Mouse (Mus musculus) mouse trophoblast stem cell (cell line): ENCODE measurements at regions not wholly inside any gene's neighbourhood (a gene's known extent, or its start where the extent isn't known, plus 50 kb on each side); places are given as distances from the start of the nearest gene placed in this dataset.

Source experiments
- in situ Hi-C, 2 experiments: fragments of 300-500 bp; cut with MseI, MboI; formaldehyde crosslinking; loops; 2 replicates in 1 of 2; 3 replicates in 1 of 2; pipeline ENCODE4 v1.15.1; 2025

DNA sequence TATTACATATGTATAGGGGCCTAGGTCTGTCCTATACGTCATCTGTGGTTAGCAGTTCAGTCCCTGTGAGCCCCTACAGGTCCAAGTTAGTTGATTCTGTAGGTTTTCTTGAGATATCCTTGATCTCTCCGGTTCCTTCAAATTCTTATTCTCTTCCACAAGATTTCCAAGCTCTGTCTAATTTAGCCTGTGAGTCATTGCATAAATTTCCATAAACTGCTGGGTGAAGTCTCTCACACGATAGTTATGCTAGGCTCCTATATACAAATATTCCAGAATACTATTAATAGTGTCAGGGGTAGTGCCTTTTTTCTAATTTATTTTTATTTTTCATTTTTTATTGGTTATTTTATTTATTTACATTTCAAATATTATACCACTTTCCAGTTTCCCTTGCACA lies 105.4 kb downstream of the 4921509C19Rik start:
- in situ Hi-C loops, result loop anchor here (5.0 to 10.0 kb wide), 2 partner anchors 153 to 156 kb away; no protein-coding TSS in a partner anchor
